Mouse (Mus musculus) MN1 (cell line): Measurements from ENCODE around the gene Parg.

Source experiments
- DNase-seq: peaks from one replicate; pipeline ENCODE4 v3.0.0-alpha.2; 2016; ENCODE audit warnings: low spot score

The Parg gene

DNA sequence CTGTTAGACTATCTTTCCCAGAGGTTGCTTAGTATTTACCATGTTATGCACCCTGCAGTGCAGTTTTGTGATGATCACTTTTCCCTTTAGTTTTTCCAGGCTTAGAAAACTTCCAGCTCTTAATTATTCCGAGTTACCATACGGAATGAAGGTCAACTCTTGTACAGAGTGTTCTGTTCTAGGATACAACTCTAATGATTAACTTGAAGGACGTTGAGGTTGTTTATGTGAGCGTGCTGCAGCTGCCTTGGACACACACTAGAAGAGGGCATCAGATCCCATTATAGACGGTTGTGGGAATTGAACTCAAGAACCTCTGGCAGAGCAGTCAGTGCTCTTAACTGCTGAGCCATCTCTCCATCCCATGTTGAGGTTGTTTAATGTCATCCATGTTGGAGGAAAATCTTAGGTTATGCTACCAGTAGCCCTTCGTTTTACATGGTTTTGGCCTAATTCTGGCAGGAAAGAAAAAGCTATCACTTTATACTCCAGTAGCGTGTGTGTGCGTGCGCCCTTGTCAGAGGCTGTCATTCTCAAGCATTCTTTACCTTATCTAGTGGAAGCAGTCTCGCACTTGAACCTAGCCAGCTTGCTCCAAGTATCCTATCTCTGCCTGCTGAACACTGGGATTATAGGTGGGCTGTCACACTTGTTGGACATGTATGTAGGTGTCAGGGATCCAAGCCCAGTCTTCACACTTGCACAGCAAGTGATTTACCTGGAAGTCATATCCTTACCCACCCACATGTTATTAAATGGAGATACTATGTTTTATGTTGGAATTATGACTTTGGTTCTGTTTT lies 22.2 kb upstream of the Parg start:
- DNase-seq = no peak

DNA sequence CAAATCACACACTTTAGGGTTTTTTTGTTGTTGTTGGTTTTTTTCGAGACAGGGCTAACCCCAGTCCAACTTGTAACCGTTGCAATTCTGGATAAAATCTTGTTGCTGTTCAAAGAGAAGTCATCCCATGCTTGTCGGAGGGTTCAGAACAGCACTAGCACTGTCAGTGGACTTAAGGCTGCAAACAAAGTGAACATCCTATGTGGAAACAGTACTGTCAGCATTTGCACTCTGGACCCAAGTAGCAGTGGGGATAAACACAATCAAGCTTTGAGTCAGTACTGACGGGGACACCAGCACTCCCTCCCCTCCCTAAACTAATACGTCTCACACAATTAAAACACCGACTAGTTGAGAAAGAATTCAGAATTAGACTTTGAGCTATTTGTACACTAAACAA lies 20.9 kb upstream of the Parg start:
- DNase-seq = no peak

DNA sequence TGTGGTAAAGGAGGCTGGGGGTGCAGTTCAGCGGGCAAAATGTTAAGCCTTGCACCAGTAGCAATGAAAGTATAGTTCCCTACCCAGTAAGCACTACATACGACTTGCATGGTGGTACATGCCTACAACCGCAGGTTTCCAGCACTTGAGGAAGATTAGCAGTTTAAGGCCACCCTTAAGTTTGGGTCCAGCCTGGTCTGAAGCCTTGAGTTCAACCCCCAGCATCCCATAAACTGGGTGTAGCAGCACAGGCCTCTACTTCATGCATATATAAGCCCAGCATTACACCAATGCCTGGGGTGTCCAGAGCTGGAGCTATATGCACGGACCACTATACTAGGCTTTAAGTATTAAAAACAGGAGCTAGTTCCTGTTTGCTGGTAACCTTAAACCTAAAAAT lies 17.9 kb upstream of the Parg start:
- no peak for DNase-seq

DNA sequence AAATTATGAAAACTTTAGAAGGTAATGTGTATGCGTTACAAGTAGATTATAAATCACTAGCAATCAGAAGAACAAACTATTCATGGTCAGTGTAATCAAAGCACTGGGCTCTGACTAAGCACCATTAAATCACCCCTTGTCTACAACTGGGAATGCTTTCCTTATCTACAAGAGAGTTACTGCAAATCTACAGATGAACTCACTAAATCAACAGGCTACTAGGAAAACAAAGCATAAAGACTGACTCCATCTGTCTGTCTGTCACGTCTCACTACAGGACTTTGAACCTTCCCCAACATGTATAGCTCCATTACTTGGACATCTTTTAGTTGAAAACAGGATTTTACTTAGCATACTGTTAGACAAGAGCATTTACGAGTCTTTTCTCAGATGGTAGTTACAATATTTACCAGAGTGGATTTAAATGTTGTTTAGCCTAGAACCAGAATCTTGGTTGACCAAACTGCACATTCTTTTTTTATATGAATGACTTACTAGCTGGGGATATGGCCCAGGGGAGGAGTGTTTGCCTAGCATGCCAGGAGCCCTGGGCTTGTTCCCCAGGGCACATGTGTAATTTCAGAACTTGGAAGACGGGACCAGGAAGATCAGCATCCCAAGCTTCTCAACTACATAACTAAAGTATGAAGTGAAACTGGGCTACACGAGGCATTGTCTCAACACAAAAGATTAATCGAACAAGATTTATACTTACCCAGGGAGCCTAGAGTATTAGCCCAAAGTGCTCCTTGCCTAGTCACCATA lies 10.9 kb upstream of the Parg start:
- no peak for DNase-seq

DNA sequence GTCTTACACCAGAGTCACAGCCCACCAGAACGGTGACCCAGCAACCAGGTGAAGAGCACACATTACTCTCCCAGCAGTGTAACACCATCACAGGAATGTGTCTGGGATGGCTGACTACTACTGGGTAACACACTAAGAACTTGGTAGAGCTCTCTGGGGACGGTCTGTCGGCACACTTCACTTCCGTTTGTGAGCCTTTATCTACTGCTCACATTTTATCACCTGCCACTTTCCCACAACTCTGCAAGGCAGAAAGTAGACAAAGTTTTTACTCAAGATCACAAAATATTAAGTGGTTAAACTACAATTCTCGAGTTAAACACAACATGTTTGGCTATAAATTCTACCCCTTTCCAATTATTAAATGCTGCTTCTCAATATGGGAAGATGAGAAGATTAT lies 9.8 kb upstream of the Parg start:
- DNase-seq = no peak

DNA sequence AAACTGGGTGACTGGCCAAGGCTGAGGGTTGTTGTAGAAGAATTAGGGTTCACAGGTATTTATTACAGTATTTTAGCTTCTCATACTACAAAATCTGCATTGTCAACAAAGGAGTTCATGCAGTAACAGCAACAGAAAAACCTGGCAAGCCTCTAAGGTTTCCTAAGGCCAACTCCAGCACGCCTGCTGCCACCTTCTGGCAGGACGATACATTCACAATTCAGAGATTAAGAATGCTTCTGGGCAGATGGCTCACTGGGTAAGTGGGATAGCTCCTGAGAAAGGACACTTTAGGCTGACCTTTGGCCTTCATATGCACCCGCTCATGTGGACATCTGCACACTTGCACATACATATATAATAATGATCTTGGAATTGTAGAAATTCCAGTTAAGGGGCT lies 9.3 kb upstream of the Parg start:
- peak; percentile 77 for DNase-seq

DNA sequence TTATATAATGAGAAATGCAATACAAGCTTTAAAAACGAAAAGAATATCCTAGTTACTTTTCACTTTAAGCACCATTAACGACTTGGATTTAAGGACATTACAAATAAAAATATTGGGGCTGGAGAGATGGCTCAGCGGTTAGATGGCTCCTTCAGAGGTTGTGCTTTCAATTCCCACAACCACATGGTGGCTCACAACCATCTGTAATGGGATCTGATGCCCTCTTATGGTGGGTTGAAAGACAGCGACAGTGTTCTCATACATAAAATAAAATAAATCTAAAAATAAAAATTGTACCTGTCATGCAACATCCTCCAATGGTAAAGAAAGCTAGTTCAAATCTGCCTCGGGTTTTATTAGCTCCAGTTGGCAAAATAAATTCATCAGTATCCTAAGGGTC lies 8.2 kb upstream of the Parg start:
- DNase-seq = peak; percentile 30

DNA sequence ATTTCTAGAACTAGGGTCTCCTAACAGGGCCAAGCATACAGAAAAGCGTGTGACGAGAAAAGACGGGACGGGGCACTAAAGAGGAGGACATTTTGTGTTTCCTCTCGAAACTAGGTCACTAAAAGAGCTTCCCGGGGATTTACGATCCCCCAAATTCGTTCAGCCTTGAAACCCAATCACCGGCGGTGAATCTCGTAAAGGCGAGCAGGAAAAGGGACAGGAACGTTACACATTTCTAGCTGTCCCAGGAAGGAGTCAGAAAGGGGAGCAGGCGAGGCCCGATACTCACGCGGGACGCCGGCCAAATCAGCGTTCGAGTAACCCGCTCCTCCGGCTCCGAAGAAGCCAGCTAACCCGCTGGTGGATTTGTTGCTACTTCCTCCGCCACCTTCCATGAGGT lies 395 bp upstream of the Parg start:
- peak; percentile 33 for DNase-seq

DNA sequence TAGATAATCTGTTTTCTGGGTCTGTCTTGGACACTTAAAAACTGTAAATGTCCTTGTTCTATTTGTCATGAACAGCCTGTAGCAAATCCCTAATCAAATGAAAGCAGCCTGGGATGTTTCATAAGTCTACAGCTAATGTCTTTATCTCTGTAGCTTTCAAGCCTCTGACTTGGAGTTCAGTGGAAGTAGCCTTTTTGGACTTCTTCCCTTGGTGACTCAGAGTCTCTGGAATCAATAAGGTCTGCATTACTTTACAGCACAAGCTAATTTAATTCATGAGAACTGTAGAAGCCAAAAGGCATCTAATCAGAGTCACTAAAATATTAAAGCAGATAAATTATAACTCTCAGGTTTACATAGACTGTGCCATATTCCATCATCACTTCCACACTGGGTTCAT lies 24.9 kb downstream of the Parg start:
- peak; percentile 83 for DNase-seq

DNA sequence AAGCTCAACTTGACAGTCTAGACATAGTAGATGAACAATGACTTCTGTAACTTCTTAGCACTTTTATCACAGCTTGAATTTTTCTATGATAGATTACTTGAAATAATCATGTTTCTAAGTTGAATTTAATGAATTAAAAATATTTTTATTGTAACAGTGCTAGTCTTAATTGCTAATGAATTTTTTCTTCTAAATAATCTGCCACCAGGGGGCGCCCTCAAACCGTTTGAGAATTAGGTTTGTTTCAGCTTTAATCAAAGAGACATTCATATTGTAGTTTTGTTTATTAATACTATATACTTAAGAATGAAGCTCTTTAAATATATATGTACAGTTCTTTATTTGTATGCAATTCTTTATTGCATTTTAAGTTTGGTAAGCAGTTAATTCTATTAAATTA lies 27.2 kb downstream of the Parg start:
- peak; percentile 75 for DNase-seq

DNA sequence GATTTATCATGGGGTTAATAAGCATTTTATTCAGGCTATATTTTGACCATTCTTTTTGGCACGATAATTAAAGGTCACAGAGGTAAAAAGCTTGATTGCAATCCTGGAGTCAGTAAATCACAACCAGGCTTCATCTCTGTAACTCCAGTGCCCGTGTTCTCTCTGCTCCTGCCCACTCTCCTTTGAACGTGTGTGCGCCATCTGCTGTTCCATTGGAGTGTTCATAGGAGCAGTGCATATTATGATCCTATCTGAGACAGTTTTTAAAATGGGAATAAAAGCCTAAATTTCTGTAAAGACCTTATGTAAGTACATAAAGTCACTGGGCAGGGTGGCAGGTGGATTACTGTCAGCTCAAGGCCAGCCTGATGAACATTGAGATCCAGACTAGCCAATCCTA lies 40.7 kb downstream of the Parg start:
- DNase-seq = peak; percentile 33

DNA sequence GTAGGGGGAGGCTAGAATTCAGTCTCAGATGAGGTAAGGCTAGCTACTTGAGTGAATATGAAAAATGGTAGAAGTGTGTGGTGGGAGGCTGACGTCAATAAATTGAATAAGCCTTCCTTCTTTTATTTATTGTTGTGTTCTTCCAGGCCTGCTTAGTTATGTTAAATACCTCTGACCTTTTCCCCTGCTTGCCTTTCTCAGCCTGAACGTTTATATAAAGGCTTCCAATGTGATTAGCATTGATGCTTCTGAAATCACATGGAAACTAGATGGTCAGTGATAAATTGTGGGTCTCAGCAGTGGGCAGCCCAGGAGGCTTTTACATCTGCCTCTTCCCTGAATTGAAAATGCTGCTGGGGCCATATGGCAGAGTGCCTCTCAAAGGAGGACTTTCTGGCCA lies 44.3 kb downstream of the Parg start:
- peak; percentile 80 for DNase-seq

DNA sequence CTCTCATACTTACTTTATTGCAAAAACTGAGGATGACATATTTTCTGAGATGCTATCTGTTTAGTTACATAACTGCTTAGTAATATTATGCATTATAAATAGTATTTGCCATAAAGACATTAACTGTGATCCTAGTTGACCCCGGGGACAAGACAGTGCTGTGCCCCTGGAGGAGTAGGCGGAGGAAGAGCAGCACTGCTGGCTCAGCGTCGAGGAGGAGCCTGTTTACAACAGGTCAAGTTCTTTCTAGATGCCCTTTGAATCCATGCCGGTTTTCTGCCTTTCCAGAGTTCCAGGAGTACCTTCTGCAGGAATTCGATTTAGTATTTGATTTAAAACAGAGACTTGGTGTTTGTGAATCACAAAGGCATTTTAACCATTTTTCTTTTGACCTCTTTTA lies 47.9 kb downstream of the Parg start:
- DNase-seq = peak; percentile 13

DNA sequence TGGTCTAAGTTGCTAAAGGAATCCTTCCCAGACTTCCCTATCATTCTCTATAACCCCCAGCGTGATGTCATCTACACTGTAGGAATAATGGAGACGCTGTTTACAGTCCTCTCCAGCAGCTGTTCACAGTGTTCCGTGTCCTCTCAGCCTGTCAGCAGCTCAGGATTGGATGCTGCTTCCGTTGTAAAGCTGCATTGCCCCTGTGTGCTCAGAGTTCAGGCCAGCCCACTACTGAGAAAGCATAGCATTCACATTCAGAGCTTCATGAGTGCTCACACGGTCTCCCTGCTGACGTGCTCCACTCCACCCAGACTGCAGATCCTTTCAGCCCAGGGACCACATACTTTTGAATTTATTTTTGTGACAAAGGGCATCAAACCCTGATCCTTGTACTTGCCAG lies 59.1 kb downstream of the Parg start:
- no peak for DNase-seq

DNA sequence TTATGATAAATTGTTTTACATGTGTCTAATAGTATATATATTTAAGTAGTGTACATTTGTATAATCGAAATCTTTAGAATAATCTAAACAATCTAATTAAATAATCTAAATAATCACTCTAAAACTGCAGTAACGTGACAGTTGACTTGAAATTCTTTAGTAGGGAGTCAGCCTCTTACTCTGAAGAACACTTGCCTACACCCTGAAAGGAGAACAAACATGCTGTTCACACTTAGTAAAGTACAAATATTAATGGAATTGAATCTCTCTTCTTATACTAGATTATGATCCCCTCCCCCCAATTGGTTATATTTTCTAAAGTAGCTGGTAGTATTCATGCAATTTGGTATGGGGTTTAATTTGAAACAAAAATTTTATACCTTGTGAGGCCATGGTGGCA lies 60.0 kb downstream of the Parg start:
- no peak for DNase-seq

DNA sequence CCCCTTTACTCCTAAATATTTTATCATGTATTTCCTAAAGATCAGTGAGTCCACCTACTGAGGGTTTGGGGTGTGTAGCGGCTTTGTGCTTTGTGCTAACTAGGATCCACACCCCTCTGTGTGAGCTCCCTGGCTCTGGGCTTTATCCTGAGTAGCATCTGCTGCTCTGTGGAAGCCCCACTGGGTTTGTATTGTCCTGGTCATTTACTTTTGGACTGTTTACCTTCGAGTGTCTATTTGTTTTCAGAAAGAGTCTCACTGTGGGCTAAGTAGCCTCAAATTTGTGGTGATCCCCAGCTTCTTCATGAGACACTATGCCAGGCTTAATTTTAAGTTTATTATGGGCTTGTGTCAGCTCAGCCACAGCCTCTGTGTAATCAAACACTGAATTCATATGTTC lies 67.2 kb downstream of the Parg start:
- no peak for DNase-seq

DNA sequence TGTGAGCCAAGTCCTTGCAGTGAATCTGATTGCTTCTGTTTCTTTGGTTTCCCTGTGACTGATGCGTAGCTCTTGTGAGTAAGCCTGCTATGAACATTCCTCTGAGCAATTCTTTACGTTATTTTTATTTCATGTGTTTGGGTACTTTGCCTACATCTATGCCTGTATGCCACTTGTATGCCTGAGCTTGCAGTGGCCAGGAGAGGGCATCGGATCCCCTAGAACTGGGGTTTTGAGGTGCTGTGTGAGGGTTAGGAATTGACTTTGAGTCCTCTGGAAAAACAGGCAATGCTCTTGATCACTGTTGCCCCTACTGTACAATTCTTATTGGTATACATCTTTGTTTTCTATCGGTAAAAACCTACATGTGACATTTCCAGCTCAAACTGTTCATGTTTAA lies 67.8 kb downstream of the Parg start:
- DNase-seq = no peak

DNA sequence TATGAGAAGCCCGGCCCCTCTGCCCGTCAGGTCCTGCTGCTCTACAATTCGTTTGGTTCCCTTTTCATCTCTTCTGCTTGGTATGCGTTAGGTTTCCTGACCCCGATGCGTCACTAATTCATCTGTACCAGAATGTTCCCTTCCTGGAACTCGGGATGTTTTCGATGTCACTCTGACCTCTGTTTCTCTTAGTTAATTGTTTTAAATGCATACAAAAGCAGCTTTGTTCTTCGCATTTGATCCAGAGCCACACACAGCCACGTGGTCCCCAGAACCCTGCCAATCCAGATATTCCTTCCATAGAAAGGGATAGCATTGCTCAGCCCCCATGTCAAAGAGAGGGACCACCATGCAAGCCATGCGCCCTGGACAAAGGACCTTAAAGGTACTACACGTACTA lies 99.9 kb downstream of the Parg start:
- no peak for DNase-seq

DNA sequence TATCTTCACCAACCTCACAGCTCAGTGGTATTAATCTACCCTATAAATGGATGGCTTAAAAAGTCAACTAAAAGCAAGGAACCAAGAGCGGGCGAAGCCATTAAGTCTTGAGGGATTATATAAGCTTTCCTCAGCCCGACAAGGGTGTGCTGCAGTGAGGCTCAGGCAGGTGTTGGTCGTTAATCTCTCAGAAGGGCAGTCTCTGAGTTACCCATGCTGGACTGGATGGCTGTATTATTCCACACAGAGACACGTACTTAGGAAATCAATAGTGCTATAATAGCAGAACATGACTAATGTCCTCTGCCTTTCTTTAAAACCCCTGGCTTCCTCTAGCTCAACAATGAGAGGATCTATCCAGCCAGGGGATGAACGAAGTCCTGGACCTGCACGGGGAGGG lies 100.7 kb downstream of the Parg start:
- no peak for DNase-seq

DNA sequence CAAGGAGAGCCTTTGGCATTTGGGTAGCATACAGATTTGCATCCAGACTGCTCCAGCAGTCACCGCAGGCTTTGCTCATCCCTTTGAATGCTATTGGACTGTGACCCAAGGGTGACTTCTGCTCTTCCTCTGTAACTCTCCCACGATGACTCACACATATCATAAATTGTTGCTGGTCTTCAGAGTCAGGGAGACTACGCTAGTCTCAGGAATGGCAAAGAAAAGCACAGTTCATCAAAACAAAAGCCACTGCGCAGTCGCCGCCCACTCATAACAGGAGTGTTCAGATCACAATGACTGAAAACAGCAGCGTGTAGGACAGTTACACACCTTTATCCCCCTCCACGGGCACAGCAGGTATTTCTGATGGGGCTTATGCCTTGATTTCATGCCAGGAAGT lies 103.2 kb downstream of the Parg start:
- DNase-seq = no peak

DNA sequence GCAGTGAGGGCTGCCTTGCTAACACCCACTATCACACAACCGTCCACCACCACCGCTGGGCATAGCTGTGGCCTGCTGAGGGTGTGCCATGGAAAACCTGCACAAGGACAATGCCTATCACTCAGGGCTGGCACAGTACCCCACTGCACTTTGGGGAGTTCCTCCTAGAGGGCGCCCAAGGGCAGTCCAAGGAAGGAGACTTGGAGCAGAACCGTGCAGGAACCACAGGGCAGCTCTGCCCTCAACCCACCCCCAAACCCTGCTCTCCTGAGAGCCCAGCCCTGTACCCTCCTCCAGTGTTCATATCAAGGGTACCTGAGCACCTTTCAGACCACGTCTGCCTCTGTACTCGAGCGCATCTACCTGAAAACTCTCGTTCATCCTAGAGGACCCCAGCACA lies 108.1 kb downstream of the Parg start:
- DNase-seq = peak; percentile 53

DNA sequence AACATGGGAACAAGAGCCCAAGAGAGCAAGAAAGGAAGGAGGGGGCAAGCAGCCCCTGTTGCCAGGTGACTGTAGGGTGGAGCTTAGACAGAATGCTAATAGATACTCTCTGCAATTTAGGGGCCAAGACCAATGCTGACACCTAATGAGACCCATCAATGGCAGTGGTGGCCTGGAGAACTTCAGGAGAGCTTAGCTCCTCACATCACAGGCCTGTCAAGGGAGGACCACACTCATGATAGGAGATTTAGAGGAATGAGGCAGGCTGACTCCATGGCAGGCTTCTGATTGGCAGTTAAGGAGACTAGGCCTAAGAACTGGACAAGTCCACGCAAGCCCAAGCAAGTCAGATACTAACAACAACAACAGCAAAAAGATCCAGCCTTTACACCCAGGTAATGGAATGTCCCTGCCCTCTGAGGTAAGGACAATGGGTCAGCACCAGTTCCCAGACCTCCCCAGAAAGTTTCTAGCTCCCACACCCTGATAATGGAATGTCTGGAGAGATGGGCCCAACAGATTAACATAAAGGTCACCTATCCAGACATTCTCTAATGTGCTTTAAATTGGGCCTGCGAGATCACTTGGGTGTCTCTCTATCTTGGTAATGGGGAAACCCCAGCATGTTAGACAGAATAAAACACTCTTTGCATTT lies 109.8 kb downstream of the Parg start:
- DNase-seq = no peak

DNA sequence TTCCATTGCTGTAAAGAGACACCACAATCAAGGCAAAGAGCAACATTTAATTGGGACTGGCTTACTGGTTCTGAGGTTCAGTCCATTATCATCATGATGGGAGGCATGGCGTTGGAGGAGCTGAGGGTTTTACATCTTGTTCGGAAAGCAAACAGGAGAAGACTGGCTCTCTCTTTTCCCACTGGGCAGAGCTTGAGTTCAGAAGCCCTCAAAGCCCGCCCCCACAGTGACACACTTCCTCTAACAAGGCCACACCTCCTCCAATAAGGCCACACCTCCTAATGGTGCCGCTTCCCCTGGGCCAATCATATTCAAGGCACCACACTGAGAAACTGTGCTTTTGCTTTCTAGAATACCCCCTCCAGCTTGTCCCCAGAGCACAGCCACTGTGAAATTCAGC lies 116.1 kb downstream of the Parg start:
- no peak for DNase-seq
